Mouse (Mus musculus): ENCODE measurements around the gene Gm9611.
"Not testable (repeated sequence)": the region's sequence is repeated elsewhere in the genome, so short reads cannot be mapped to it uniquely, and the experiment has no call there.

Gm9611 gene

DNA sequence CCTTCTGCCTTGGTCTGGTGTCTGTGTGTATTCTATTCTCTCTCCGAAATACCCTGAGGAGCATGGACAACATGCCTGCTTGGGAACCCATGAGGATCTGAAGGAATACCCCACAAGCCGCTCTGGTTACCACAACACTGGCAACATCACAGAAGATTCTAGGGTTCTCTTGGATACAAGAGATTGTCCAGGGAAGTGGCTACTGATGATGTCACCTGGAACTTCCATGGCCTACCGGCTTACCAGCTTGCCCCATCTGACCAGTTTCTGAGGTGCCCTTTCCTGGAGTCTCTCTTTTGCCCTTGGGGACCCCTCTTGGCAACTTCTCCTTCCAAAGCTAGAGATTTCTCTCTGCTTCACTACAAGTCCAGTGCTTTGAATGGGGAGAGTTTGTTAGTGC lies at the start of gene Gm9611:
Gene Gm9611, minus strand, starts transcription at position 101 of the 400 bp plus-strand sequence.
- DNase-seq (ENCODE audit: low spot score in 2 of 2) = not testable (repeated sequence)

- not testable (repeated sequence) for DNase-seq (ENCODE audit: low spot score in 2 of 2)
Measured at GRCm38 (mm10) chr14:42309910-42310309, 12.8 kb upstream of the Gm9611 start, which contains the start of gene Gm7995. Gene Gm7995 (plus strand): TSS chr14:42310210.

DNA sequence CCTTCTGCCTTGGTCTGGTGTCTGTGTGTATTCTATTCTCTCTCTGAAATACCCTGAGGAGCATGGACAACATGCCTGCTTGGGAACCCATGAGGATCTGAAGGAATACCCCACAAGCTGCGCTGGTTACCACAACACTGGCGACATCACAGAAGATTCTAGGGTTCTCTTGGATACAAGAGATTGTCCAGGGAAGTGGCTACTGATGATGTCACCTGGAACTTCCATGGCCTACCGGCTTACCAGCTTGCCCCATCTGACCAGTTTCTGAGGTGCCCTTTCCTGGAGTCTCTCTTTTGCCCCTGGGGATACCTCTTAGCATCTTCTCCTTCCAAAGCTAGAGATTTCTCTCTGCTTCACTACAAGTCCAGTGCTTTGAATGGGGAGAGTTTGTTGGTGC lies 37.2 kb downstream of the Gm9611 start, which contains the start of gene Gm17026:
Gene Gm17026, minus strand, starts transcription at position 101 of the 400 bp plus-strand sequence.
- DNase-seq (ENCODE audit: low spot score in 2 of 2) = not testable (repeated sequence)

Measured in spleen, postnatal 36 days (tissue).